Mouse (Mus musculus): Measurements from ENCODE around the gene Rnf157.
"Not testable (repeated sequence)": the region's sequence is repeated elsewhere in the genome, so short reads cannot be mapped to it uniquely, and the experiment has no call there.

Rnf157 gene

DNA sequence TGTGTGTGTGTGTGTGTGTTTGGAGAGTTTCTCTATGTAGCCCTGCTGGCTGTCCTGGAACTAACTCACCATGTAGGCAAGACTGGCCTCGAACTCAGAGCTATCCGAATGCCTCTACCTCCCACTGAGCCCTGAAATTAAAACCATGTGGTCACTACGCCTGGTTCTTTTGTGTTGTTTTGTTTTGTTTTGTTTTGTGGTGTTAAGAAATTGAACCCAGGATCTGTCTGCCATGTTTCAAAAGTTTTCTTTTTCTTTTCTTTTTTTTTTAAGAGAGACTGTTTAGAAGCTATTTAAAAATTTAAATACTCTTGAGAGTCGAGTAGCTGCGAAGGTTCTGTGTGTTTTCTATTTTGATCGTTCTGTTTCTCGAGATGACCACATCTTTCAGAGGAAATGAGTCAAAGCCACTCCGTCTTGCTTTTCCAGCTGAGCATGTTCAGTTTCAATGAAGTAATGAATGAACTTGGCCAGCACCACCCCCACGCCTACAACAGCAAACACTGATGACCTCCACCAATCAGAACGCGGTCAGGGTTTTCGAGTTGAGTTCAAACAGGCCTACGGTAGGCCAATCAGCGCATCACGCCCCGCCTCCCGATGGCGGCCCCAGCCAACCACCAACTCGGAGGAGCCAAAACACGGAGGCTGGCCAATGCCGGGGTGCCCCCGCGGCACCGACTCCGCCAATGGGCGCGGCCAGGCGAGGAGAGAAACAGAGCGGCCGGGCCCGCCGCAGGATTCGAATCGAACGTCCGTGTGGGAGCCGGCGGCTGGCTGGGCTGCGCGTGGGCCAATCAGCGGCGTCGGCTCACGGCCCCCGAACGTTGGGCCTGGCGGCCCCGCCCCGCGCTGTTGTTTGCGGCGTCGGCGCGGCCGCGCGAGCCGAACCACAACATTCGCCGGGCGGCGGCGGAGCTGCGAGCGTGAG, 20.8 kb upstream of the Rnf157 start, which contains the start of gene Ubald2:
Gene Ubald2 (plus strand): TSS at position 739 of the 931 bp plus-strand sequence.
- DNase-seq: peak; percentile 99

- no peak for DNase-seq
These were observed 19.9 kb upstream of the Rnf157 start for GRCm38 (mm10) chr11:116432593-116433355.

- no peak for DNase-seq
These were observed 19.3 kb upstream of the Rnf157 start for GRCm38 (mm10) chr11:116432127-116432526.

DNA sequence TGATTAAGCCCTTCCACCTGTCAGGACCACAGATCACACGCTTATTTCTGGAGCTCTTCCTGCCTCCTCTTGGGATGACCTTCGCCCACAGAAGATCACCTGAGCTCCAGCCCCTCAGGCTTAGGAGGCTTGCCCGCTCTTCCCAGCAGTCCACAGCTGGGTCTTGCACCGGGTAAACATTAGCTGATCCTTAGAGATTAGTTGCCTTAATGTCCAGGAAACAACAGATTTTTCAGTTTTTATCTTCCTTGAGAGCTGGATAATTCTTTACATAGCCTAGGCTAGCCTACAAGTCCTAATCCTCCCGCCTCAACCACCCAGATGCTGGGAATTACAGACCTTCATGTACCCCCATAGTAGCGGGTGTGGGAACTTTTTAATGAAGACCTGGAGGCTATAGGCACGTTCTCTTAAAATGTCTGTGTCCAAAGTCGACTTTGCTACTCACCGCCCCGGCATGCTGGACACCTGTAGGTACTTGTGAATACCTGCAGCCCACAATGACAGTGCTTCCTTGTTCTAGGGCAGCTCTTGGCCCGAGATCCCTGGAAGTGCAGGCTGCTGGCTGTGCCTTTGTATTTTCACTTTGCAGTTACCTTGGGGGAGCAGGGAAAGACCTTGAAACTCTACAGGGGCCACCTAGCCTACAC, 18.7 kb upstream of the Rnf157 start:
- no peak for DNase-seq

DNA sequence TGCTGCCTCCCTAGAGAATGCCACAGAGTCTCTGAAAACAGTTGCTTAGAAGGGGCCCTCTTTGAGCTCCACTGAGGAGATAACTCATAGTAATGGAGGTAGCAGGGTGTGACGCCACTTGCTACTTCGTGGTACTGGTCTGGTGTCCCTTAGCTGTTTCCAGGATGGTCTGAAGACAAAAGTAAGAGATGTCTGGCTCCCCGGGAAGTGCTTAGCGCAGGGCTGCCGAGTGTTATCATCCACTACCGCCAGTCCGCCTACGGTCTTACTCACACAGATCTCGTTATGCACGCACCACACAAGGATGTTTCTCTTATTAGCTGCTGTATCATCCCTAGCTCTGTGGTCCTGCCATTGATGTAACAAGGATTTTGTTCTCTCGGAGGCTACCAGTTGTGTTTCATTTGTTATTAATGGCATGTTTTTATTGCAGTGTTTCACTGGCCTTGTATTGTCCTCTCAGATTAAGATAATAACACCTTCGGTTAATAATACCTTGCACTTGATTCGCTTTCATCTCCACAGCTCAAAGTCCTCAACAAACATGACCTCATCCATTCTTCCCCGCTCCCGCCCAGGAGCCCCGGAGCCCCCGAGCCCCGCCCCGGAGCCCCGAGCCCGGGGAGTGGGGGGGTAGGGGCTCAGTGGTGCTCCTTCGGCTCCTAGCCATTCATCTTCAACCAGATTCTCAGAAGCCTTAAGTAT, 18.0 kb upstream of the Rnf157 start:
- DNase-seq: no peak

DNA sequence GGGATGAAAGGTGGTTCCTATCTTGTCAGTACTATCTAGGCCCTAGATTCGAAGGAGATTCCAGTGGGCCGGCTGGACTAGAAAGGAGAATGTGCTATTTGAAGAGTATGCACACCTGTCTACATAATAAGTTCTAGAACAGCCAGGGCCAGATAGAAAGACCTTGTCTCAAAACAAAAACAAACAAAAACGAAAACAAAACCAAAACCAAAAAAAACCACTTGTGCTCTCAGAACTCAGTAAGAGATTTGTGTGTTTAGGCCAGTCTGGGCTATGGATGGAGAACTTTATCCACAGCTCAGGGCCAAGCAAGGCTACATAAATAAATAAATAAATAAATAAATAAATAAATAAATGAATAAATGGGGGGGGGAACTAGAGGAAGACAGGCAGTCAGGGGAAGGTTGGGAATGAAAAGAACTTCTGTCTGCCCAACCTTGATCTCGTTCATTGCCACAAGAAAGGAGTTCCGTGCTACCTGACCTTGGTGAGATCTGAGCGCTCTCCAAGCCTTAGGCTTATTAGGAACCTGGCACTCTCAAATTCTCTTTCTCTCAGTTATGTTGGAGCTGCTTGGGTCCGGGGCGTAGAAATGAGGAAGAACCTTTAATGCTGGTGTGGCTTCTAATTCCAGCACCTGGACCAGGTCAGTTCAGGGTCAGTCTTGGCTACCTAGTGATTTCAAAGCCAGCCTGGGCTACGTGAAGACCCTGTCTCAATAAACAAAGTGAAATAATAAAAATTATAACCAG, 17.2 kb upstream of the Rnf157 start:
- no peak for DNase-seq

- no peak for DNase-seq
These were observed 16.3 kb upstream of the Rnf157 start for GRCm38 (mm10) chr11:116428872-116429859.

DNA sequence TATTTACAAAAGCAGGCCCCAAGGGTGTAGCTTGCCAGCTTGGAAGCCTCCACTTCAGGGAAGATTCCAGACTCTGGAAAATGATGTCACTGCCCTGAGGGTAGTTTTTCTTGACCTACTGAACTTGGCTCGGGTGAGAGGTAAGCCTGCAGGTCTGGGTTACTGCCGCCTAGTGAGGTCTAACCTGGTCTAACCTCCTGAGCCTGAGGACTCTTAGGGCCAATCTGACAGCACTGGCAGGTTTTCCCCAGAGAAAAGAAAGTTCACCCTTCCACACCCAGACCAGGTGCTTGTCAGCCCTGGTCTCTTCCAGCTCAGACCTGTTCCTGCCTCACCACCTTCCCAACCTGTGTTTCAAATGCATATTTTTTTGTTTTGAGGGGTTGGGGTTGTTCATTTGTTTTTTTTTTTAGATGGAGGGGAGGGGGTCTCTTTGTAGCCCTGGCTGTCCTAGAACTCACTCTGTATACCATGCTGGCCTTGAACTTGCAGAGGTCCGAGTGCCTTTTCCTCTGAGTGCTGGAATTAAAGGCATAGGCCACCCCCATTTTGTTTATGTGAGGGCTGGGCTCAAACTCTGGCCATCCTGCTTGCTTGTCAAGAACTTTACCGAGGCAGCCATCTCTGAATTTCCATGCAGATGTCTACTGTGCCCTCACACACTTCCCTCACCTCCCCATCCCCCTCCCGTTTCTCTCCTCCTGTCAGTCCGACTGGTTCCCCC, 14.2 kb upstream of the Rnf157 start:
- no peak for DNase-seq

GRCm38 (mm10) chr11:116426328-116426727, 13.5 kb upstream of the Rnf157 start:
- not testable (repeated sequence) for DNase-seq

GRCm38 (mm10) chr11:116424621-116425407, 12.0 kb upstream of the Rnf157 start:
- DNase-seq: no peak

DNA sequence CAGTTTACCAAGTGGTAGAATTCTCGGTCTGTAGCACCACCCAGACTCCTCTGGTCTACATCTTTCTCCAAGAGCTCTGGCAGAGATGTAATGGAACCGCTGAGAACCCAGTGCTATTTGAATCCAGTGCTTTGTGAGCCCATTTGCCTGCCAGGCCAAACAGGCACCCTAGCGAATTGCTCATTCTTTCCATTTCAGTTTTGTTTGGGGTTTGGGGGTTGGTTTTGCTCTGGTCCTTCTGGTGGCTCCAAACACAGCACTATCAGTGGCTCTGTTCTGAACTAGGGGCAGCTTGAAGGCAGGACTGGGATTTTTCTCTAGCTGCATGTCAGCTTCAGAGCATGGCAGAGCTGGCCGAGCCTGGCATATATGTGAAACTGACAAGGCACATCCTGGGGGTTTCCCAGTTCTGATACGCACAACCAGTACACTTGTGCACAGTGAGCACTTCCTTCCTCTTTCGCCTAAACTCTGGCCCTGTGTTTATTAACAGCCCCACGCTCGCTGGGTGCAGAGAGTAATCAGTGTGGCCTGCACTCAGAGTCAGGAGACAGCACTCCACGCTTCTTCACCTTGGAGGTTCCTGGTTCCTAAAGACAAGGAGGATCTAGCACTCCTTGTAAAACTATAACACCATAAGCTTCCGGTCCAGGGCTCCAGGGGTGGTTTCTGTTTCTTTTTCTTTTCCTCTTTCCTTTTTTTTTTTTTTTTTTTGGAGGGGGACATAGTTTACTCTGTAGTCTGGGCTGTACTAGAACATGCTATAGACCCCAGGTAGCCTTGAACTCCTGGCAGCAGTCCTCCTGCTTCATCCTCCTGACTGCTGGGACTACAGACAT, 11.2 kb upstream of the Rnf157 start:
- no peak for DNase-seq

DNA sequence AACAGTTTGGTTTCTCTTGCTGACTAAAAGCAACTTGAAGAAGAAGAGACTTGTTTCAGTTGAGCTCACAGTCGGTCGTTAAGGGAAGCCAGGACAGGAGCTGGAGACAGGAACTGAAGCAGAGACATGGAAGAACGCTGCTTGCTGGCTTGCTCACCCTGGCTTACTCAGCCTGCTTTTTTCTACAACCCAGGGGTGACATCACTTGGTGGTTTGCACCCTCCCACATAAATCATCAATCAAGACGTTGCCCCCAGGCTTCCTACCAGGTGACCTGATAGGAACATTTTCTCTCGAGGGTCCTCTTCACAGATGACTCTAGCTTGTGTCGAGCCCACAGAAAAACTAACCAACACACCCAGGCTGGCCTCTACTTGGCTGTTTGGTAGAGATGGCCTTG, 10.4 kb upstream of the Rnf157 start:
- DNase-seq: no peak

DNA sequence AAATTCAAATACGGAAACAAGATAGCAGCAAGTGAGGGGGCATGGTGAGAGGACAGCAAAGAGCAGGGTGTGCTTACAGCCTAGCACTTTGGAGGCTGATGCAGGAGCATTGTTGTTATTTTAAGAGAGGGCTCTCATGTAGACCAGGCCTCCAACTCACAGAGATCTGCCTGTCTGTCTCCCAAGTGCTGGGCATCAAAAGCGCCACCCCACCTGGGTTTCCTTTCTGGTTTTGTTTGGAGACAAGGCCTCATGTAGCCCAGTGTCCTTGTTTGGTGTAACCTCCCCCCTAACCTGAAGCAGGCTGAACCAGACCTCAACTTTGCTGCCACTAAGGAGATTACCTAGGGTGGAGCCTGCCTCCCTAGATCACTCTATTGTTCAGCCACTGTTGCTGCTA, 9.7 kb upstream of the Rnf157 start:
- no peak for DNase-seq

DNA sequence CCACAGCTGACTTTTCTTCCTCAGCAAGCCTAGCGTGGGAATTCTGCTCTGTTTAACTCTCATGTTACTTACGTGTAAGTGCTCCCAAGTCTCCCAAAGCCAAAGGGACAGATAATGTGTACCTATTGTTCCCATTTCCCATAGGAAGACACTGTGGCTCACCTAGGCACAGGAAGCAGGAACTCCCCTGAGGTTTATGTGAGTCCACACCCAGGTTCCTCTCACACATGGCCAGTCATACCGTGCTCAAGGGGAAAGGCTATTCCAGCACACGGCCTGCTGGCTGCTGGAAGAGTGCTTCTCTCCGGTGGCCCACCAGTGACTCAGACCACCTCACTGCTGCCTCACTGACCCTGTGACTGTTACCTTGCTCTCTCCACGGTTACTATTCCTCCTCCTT, 8.3 kb upstream of the Rnf157 start:
- DNase-seq: no peak

DNA sequence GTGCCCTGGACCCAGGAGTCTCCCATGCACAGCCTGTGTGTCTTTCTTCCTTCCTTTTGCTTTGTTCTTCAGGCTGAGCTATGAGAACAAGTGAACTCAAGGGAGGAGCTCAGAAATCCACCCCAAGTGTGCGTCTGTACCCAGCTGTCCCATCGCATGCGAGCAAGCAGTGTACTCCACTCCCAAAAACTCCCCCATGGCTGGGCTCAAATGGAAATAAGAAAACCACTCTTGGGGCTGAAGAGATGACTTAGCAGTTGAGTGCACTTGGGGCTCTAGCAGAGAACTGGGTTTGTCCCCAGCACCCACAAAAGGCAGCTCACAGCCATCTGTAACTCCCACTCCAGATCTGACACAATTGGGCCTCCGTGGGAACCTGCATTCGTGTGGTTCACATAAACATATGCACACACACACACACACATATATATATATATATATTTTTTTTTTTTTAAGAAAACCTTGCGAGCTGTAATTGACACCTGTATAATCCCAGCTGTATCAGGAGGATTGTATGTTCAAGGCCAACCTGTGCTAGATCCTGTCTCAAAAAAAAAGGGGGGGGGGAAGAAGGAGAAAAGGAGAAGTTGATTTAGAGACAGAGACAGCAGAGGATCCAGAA, 6.1 kb upstream of the Rnf157 start:
- no peak for DNase-seq

GRCm38 (mm10) chr11:116418194-116418840, 5.5 kb upstream of the Rnf157 start:
- DNase-seq: no peak

GRCm38 (mm10) chr11:116417054-116417453, 4.2 kb upstream of the Rnf157 start:
- DNase-seq: no peak

Data from cerebellum, adult 11-12 months (tissue).